Mouse (Mus musculus) adrenal gland, adult 18-20 months (tissue): Measurements from ENCODE around the gene Tfr2. TPM values are rescaled to one million over a fixed set of nuclear protein-coding genes. Genes with fewer than 3 reads are reported as not detected.

Experiments
- DNase-seq, 2 experiments: peaks; one replicate each; pipeline ENCODE4 v3.0.0; 2021 to 2022; ENCODE audit warnings: low spot score in 2 of 2
- long read RNA-seq, 2 experiments: library from polyadenylated mRNA; stranded (forward); transcript quantifications; one replicate each; pipeline ENCODE4 v2.0.0; 2021
- total RNA-seq, 2 experiments: library from RNA; stranded (reverse); gene quantifications; 1 replicate in 1 of 2; 2 replicates in 1 of 2; pipeline ENCODE4 v1.2.3; 2021

Tfr2 gene
- 1 to 10 TPM; 1.8 to 2.7 TPM for total RNA-seq
- long read RNA-seq, experiment 1, partial matches to known transcripts: 0 of 2 reads
- long read RNA-seq, experiment 1, other reads (novel, unspliced or antisense): 1 of 2 reads
- long read RNA-seq, experiment 2: 0 reads

- DNase-seq: peak in 1 of 2 experiments; percentile 53
Observed at GRCm38 (mm10) chr5:137569665-137570064, at the start of gene Tfr2. TSS of gene Tfr2 (plus strand) at chr5:137569840.

GRCm38 (mm10) chr5:137521861-137522260 is 47.8 kb upstream of the Tfr2 start:
- no peak for DNase-seq

- DNase-seq: no peak
Observed at GRCm38 (mm10) chr5:137522711-137523110, 46.9 kb upstream of the Tfr2 start.

- no peak for DNase-seq
Observed at GRCm38 (mm10) chr5:137523396-137524250, 46.0 kb upstream of the Tfr2 start.

GRCm38 (mm10) chr5:137524251-137524515 is 45.5 kb upstream of the Tfr2 start:
- no peak for DNase-seq

- DNase-seq: no peak
Observed at GRCm38 (mm10) chr5:137524671-137525070, 45.0 kb upstream of the Tfr2 start.

- no peak for DNase-seq
Observed at GRCm38 (mm10) chr5:137525511-137525910, 44.1 kb upstream of the Tfr2 start.

GRCm38 (mm10) chr5:137526192-137526936 is 43.3 kb upstream of the Tfr2 start:
- no peak for DNase-seq

- DNase-seq: no peak
Observed at GRCm38 (mm10) chr5:137527413-137527812, 42.2 kb upstream of the Tfr2 start.

- no peak for DNase-seq
Observed at GRCm38 (mm10) chr5:137528247-137528968, 41.2 kb upstream of the Tfr2 start.

- no peak for DNase-seq
Observed at GRCm38 (mm10) chr5:137529221-137529995, 40.2 kb upstream of the Tfr2 start.

- no peak for DNase-seq
Observed at GRCm38 (mm10) chr5:137530075-137530474, 39.6 kb upstream of the Tfr2 start.

- peak; percentile 47 to 67 for DNase-seq
Observed at GRCm38 (mm10) chr5:137530588-137531413, 38.8 kb upstream of the Tfr2 start.

- peak; percentile 62 to 66 for DNase-seq
Observed at GRCm38 (mm10) chr5:137531414-137532130, 38.1 kb upstream of the Tfr2 start.

GRCm38 (mm10) chr5:137532131-137532807 is 37.4 kb upstream of the Tfr2 start:
- DNase-seq: no peak

GRCm38 (mm10) chr5:137532808-137533116 is 36.9 kb upstream of the Tfr2 start:
- no peak for DNase-seq

GRCm38 (mm10) chr5:137533117-137533827 is 36.4 kb upstream of the Tfr2 start, which contains the start of the genes Epo and Gnb2:
TSS of gene Epo (minus strand) at chr5:137533242.
TSS of gene Gnb2 (minus strand) at chr5:137533510.
- DNase-seq: peak; percentile 93 to 95

GRCm38 (mm10) chr5:137534762-137535161 is 34.9 kb upstream of the Tfr2 start:
- DNase-seq: peak in 1 of 2 experiments; percentile 16
